9 mouse cellular contexts compared by ENCODE assay signal in genomic region chrX:81070804-81071461, GRCm38 (mm10). TPM values are rescaled to one million over a fixed set of nuclear protein-coding genes. Genes with fewer than 3 reads are reported as not detected.
DNase-seq lines count a peak whose midpoint lies in the region; ATAC-seq and TF ChIP-seq lines count a peak whose summit lies in the region.
"Had no signal": no experiment of that assay in that cellular context is flagged by ENCODE, and none has a peak within 500 bp of the region (broad histone marks: within the 10 kb centered on the region; RNA-seq: fewer than 3 reads in every experiment).

No protein-coding gene starts in this region.

- no peak for TF ChIP-seq EP300 in lung, postnatal 0 days (IDR thresholded peaks at IDR 0.05)

- peak overlapping the region; percentile 76 for H3K9ac ChIP-seq in hindbrain, embryonic 16.5 days (ENCODE audit: low read depth, low read length)
- H3K9ac ChIP-seq in lung, postnatal 0 days (replicated peaks; ENCODE audit: low read depth): peak overlapping the region; percentile 32; the same call in 1 of the 2 replicates
- peak overlapping the region; percentile 71 for H3K9ac ChIP-seq in stomach, embryonic 16.5 days (ENCODE audit: low read length)

- TF ChIP-seq CTCF in lung, postnatal 0 days (IDR thresholded peaks at IDR 0.05): no peak

- peak; percentile 27 for DNase-seq in cerebellum, adult 9-11 months
- DNase-seq in frontal cortex, postnatal 14 days (ENCODE audit: low spot score in 2 of 2): peak; percentile 5 to 13
- DNase-seq in lung, postnatal 0 days (ENCODE audit: low spot score): peak; percentile 4
- no peak for DNase-seq in spleen, postnatal 14 days (ENCODE audit: low spot score in 2 of 2)

- peaks cover 23% of the 10 kb centered on the region for H3K27me3 ChIP-seq in megakaryocyte, embryonic 14.5 days (replicated peaks)
- no peaks in the 10 kb centered on the region for H3K27me3 ChIP-seq in hindbrain, embryonic 16.5 days (replicated peaks; ENCODE audit: control insufficient read depth, insufficient read depth, low read length)
- no peaks in the 10 kb centered on the region for H3K27me3 ChIP-seq in lung, postnatal 0 days (replicated peaks; ENCODE audit: insufficient read depth, low read length)
- H3K27me3 ChIP-seq in stomach, embryonic 16.5 days (ENCODE audit: control insufficient read depth, insufficient read depth, low read length): no peaks in the 10 kb centered on the region

- peaks cover 13% of the 10 kb centered on the region for H3K9me3 ChIP-seq in megakaryocyte, embryonic 14.5 days
- no peaks in the 10 kb centered on the region for H3K9me3 ChIP-seq in hindbrain, embryonic 16.5 days (ENCODE audit: control insufficient read depth, low read length)
- H3K9me3 ChIP-seq in lung, postnatal 0 days (ENCODE audit: low read length): no peaks in the 10 kb centered on the region
- H3K9me3 ChIP-seq in stomach, embryonic 16.5 days (replicated peaks; ENCODE audit: control insufficient read depth, low read length): no peaks in the 10 kb centered on the region

- H3K36me3 ChIP-seq in megakaryocyte, embryonic 14.5 days (replicated peaks; ENCODE audit: low read length): no peaks in the 10 kb centered on the region
- no peaks in the 10 kb centered on the region for H3K36me3 ChIP-seq in hindbrain, embryonic 16.5 days (ENCODE audit: control insufficient read depth, insufficient read depth, low read length)
- H3K36me3 ChIP-seq in lung, postnatal 0 days (ENCODE audit: insufficient read depth, low read length): no peaks in the 10 kb centered on the region
- no peaks in the 10 kb centered on the region for H3K36me3 ChIP-seq in stomach, embryonic 16.5 days (ENCODE audit: control insufficient read depth, insufficient read depth, low read length)

- ATAC-seq in megakaryocyte, adult 5-6 weeks (ENCODE audit: poor library complexity, severe bottlenecking): no peak
- peak; percentile 29 for ATAC-seq in hindbrain, embryonic 16.5 days
- peak; percentile 49 for ATAC-seq in lung, postnatal 0 days
- peak; percentile 63 for ATAC-seq in stomach, embryonic 16.5 days (ENCODE audit: insufficient read depth, low FRiP score)

- peak overlapping the region; percentile 56 for H3K4me2 ChIP-seq in hindbrain, embryonic 16.5 days (ENCODE audit: low read length)
- peak overlapping the region; percentile 61 for H3K4me2 ChIP-seq in lung, postnatal 0 days (replicated peaks; ENCODE audit: low read depth, low read length)
- peak overlapping the region; percentile 54 for H3K4me2 ChIP-seq in stomach, embryonic 16.5 days (ENCODE audit: low read depth, low read length)

- H3K4me3 ChIP-seq in megakaryocyte, embryonic 14.5 days (replicated peaks): peak overlapping the region; percentile 90
- H3K4me3 ChIP-seq in hindbrain, embryonic 16.5 days (ENCODE audit: low read length): peak overlapping the region; percentile 64
- H3K4me3 ChIP-seq in lung, postnatal 0 days (ENCODE audit: low read depth, low read length): peak overlapping the region; percentile 57
- H3K4me3 ChIP-seq in stomach, embryonic 16.5 days (replicated peaks; ENCODE audit: low read length): peak overlapping the region; percentile 60

- WGBS in hindbrain, embryonic 16.5 days: 7% methylated on average over 27 of the region's 45 CpGs
- WGBS in lung, postnatal 0 days: 7% methylated on average over 41 of the region's 45 CpGs
- WGBS in stomach, embryonic 16.5 days: 8% methylated on average over 37 of the region's 45 CpGs

- peak overlapping the region; percentile 82 for H3K27ac ChIP-seq in hindbrain, embryonic 16.5 days (ENCODE audit: low read depth, low read length)
- peak overlapping the region; percentile 54 for H3K27ac ChIP-seq in lung, postnatal 0 days (ENCODE audit: low read length)
- peak overlapping the region; percentile 69 for H3K27ac ChIP-seq in stomach, embryonic 16.5 days (ENCODE audit: low read length)
- H3K27ac ChIP-seq: macrophage had no signal

- peaks cover 12% of the 10 kb centered on the region for H3K4me1 ChIP-seq in megakaryocyte, embryonic 14.5 days
- no peaks in the 10 kb centered on the region for H3K4me1 ChIP-seq in hindbrain, embryonic 16.5 days (ENCODE audit: control insufficient read depth, insufficient read depth, low read depth, low read length)
- no peaks in the 10 kb centered on the region for H3K4me1 ChIP-seq in lung, postnatal 0 days (ENCODE audit: insufficient read depth, low read depth, low read length)
- no peaks in the 10 kb centered on the region for H3K4me1 ChIP-seq in stomach, embryonic 16.5 days (ENCODE audit: control insufficient read depth, insufficient read depth, low read length)

RNA-seq across cellular contexts. Expression of gene Tmem47, which starts 0.4 kb away (rescaled TPM):
- polyA plus RNA-seq in megakaryocyte, embryonic 14.5 days (2012; ENCODE audit: insufficient read depth, low replicate concordance): not detected in 2 replicates
- 0.27 TPM in 1 of 2 replicates, not detected in the other for total RNA-seq in megakaryocyte, adult 5-6 weeks (2015)
- total RNA-seq in megakaryocyte, adult 5-6 weeks (2017): 0.11 TPM in 1 of 2 replicates, not detected in the other
- 20.9 and 27.8 TPM in 2 replicates for polyA plus RNA-seq in hindbrain, embryonic 16.5 days (2015; fragmentation: Nextera tagmentation; extraction: Ambion mirVana)
- 8.2 and 12.0 TPM in 2 replicates for polyA plus RNA-seq in lung, postnatal 0 days (2015; fragmentation: Nextera tagmentation; extraction: Ambion mirVana)
- 16.6 and 17.5 TPM in 2 replicates for polyA plus RNA-seq in stomach, embryonic 16.5 days (2015; fragmentation: Nextera tagmentation; extraction: Ambion mirVana)
- polyA plus RNA-seq: macrophage had no signal

Comparison
In these comparisons a context has a peak if more than half of its experiments do, and no peak if none do; other contexts are left out.
1. DNase-seq: peak in cerebellum, adult 9-11 months (single experiment), frontal cortex, postnatal 14 days (2 of 2) and lung, postnatal 0 days (single experiment); none in spleen, postnatal 14 days (0 of 2).
2. Peak in every context shown above with its lines, with median percentiles within 50 percentile points of each other: H3K4me3 ChIP-seq, H3K27ac ChIP-seq, H3K4me2 ChIP-seq and H3K9ac ChIP-seq.